Mouse (Mus musculus) heart, postnatal 10 days (tissue): ENCODE results near the gene Stxbp6. TPM values are rescaled to one million over a fixed set of nuclear protein-coding genes. Genes with fewer than 3 reads are reported as not detected.

Experiments
- DNase-seq, 2 experiments: peaks; one replicate each; pipeline ENCODE4 v3.0.0; 2021
- intact Hi-C: fragments of 180-260 bp; cut with DNase I; formaldehyde crosslinking; loops from one replicate; pipeline ENCODE4 v1.15.1; 2025
- total RNA-seq, 2 experiments: library from RNA; stranded (reverse); gene quantifications; 2 replicates each; pipeline ENCODE4 v1.2.3; 2021

Stxbp6 gene
- total RNA-seq, 2 experiments from 2014 or later = 9.6 to 12.9 TPM

DNA sequence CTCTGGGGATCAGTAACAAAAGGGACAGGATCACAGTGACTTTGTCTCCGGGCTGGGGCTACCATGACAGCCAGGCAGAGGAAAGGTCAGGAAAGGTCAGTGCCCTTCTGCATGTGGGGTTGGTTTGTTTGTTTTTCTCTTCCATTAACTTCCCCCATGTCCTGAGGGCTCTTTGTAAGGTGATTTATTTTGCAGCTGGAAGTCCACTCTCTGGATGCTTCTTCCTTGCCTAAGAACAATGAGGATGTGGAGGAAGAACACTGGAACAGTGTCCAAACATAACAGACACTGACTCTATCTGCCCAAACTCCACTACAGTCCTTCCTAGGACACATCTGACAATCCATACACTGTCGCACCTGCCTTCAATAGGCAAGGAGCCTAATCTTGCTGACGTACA is 146.1 kb downstream of the Stxbp6 start:
- peak; percentile 28 for DNase-seq
- intact Hi-C loops = loop anchor here (2.0 kb wide), 1 partner anchor 70 kb away; no protein-coding TSS in a partner anchor

- intact Hi-C loops = no loop called here
- no peak for DNase-seq
These were observed 148.6 kb downstream of the Stxbp6 start for GRCm38 (mm10) chr12:44925901-44926300.

- no peak for DNase-seq
- intact Hi-C loops = no loop called here
These were observed 151.2 kb downstream of the Stxbp6 start for GRCm38 (mm10) chr12:44923273-44923672.

- DNase-seq = no peak
- intact Hi-C loops = no loop called here
These were observed 152.3 kb downstream of the Stxbp6 start for GRCm38 (mm10) chr12:44922241-44922640.

DNA sequence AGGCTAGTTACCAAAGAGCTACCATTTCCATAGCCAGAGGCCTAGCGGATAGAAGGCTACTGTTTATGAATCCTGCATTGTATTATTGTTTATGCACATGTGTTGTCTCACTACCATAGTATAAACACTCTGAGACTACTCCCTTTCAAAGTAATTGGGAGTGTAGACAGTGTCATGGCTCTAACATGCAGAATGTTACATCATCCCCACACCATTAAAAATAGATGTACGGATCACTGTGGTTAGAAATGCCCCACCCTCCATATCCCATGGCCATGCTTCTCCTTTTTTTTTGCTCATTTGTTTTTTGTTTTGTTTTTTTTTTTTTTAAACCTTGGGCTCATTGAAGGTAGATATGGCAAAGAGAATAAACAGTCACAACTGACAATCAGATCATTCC is 154.9 kb downstream of the Stxbp6 start:
- DNase-seq = no peak
- intact Hi-C loops = no loop called here

- DNase-seq = no peak
- intact Hi-C loops = no loop called here
These were observed 155.6 kb downstream of the Stxbp6 start for GRCm38 (mm10) chr12:44918929-44919328.

GRCm38 (mm10) chr12:44913854-44914253 is 160.7 kb downstream of the Stxbp6 start:
- intact Hi-C loops = no loop called here

GRCm38 (mm10) chr12:44908028-44908702 is 166.3 kb downstream of the Stxbp6 start:
- peak; percentile 30 to 42 for DNase-seq
- intact Hi-C loops = no loop called here

More at GRCm38 (mm10) chr12:44913854-44914253, 160.7 kb downstream of the Stxbp6 start:
- DNase-seq = no peak

DNA sequence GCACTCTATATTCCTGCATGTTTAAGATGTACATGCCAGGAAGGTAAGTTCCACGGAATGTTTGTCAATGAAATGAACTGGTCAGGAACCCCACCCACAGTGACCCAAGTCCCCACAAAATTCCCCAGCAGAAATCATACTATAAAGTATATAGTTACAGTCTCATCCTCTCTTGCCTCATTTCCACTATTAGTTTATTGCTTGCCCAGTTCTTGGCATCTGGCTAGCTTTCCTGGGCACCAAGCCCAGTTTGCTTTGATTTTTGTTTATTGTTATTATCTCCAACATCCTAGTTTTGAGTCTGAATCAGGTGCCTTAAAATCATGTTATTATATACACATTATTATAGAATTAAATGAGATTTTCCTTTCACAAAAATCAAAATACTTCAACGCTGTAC is 168.5 kb downstream of the Stxbp6 start:
- intact Hi-C loops = no loop called here
- no peak for DNase-seq

GRCm38 (mm10) chr12:44903205-44903732 is 171.2 kb downstream of the Stxbp6 start:
- intact Hi-C loops = no loop called here
- no peak for DNase-seq

- peak; percentile 16 to 18 for DNase-seq
- intact Hi-C loops = no loop called here
These were observed 175.2 kb downstream of the Stxbp6 start for GRCm38 (mm10) chr12:44899173-44899870.

DNA sequence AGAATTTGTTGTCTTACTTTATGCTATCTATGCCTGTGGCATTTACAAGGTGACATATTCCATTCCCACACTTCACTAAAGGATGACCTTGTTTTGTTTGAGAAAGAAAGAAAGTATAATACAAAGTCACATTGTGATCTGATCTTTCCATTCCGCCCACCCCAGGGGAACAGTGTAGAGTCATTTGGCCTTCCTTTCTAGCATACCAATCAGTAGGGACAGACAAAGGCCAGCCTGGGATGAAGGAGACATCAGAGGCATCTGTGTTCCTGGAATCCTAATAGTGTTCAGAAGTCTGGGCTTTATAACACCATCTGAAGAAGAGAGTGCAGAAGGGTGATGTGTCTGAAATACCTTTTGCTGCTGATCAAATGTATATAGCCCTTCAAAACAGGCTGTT is 178.0 kb downstream of the Stxbp6 start:
- intact Hi-C loops = no loop called here
- no peak for DNase-seq

DNA sequence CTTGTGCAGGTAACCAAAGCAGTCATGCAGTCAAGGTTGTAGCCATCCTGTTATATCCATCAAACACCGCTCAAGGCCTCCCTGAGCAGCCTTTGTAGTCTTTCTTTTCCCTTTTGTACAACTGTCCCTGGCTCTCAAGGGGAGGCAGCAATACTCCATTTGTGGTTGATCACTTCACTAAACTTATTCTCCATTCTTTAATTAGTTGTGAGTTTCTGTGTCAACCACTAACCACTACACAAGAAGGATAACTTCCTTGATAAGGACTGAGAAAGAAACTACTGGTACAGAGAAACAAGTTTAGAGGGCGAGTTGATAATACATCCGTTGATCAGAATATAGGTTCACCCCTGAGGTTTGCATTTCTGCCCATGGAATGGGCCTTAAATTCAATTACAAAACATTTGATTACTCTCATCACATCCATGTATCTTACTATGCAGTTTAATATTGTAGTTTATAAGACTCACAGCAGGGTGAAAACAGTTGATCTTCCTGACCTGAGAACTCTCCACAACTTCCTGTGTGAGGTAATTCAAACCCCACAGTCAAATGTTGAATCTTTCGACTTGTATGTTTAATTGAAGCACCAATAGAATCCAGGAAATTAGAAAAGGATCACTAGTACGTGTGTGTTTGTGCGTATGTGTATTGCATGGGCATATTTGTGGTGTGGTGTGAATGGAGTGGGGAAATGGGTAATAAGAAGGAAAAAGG is 184.7 kb downstream of the Stxbp6 start:
- no peak for DNase-seq
- intact Hi-C loops = no loop called here

GRCm38 (mm10) chr12:44886826-44887225 is 187.7 kb downstream of the Stxbp6 start:
- DNase-seq = peak; percentile 22 to 31
- intact Hi-C loops = no loop called here

- intact Hi-C loops = no loop called here
- DNase-seq = no peak
These were observed 201.8 kb downstream of the Stxbp6 start for GRCm38 (mm10) chr12:44872697-44873096.

DNA sequence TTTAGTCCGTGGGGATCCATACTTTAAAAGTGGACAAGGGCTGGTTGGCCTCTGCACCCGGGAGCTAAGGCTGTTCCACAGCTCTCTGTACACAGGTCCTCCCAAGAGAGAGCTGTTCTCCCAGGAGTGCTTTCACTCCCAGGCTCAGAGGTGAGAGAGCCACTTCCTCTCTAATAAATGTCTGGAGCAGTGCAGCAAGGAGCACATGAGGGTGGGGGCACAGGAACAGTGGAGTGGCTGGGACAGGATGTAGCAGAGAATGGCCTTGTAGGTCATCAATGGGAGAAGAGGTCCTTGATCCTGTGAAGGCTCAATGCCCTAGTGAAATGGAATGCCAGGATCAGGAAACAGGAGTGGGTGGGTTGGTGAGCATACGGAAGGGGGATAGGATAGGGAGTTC is 209.1 kb downstream of the Stxbp6 start:
- intact Hi-C loops = no loop called here
- no peak for DNase-seq

GRCm38 (mm10) chr12:44859454-44859853 is 215.1 kb downstream of the Stxbp6 start:
- DNase-seq = peak; percentile 51 to 53
- intact Hi-C loops = loop anchor here (2.0 kb wide), 1 partner anchor 69 kb away; no protein-coding TSS in a partner anchor

GRCm38 (mm10) chr12:44858110-44858885 is 216.2 kb downstream of the Stxbp6 start:
- DNase-seq = peak; percentile 67 to 71
- intact Hi-C loops = loop anchor here (2.0 kb wide), 1 partner anchor 71 kb away; no protein-coding TSS in a partner anchor

- DNase-seq = no peak
- intact Hi-C loops = loop anchor here (5.0 kb wide), 1 partner anchor 160 kb away; no protein-coding TSS in a partner anchor
These were observed 222.5 kb downstream of the Stxbp6 start for GRCm38 (mm10) chr12:44852024-44852423.

DNA sequence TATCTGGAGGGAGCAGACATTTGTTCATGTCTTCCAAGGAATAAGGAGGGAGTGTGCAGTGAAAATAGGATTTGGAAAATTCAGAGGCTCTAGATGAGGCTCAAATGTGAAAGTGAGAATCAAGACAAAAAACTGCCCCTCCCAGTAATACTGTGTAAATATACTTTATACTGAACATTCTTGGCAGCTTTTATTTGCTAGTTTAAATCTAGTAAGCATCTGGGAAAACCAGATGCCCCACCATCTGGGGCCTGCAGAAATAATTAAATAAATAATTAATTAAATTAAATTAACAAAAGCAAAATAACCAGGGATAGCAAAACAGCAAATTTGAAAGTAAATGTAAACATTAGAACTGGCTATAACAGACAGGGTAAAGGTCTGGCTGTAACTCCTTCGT is 224.0 kb downstream of the Stxbp6 start:
- DNase-seq = no peak
- intact Hi-C loops = loop anchor here (5.0 kb wide), 1 partner anchor 162 kb away; no protein-coding TSS in a partner anchor
